Mouse (Mus musculus) spleen, adult 2 months (tissue): ENCODE results near the gene Gpha2. TPM values are rescaled to one million over a fixed set of nuclear protein-coding genes. Genes with fewer than 3 reads are reported as not detected.

ENCODE experiments used
- DNase-seq, 2 experiments: peaks; one replicate each; pipeline versions ENCODE4 v3.0.0 to v3.0.0-alpha.2; 2012 to 2021; ENCODE audit warnings: low spot score in 2 of 2, low read depth in 1 of 2
- H3K27ac ChIP-seq: fragments of 200-500 bp; 2 replicates; pipeline ENCODE4 v1.5.1; 2012; ENCODE audit warnings: low read length, inconsistent platforms; ENCODE audit not compliant: insufficient read depth
- H3K27me3 ChIP-seq: fragments of 200-500 bp; 2 replicates; pipeline ENCODE4 v1.6.1; 2012; ENCODE audit warnings: mild to moderate bottlenecking, moderate library complexity, low read length, inconsistent platforms; ENCODE audit not compliant: control insufficient read depth, insufficient read depth
- H3K36me3 ChIP-seq: fragments of 200-500 bp; 2 replicates; pipeline ENCODE4 v1.6.1; 2012; ENCODE audit warnings: mild to moderate bottlenecking, low read length, inconsistent platforms; ENCODE audit not compliant: control insufficient read depth, insufficient read depth
- H3K4me1 ChIP-seq: fragments of 200-500 bp; 2 replicates; pipeline ENCODE4 v1.6.1; 2011; ENCODE audit warnings: inconsistent platforms; ENCODE audit not compliant: control insufficient read depth, insufficient read depth, insufficient read length
- H3K4me3 ChIP-seq: fragments of 200-500 bp; 2 replicates; pipeline ENCODE4 v1.5.1; 2011; ENCODE audit warnings: mild to moderate bottlenecking, inconsistent platforms; ENCODE audit not compliant: insufficient read depth, insufficient read length; ENCODE audit errors: extremely low read depth
- CTCF ChIP-seq: fragments of 200-500 bp; IDR thresholded peaks from 2 replicates; pipeline ENCODE4 v1.5.1; 2011; ENCODE audit warnings: mild to moderate bottlenecking, inconsistent platforms; ENCODE audit not compliant: insufficient read depth, insufficient read length, insufficient replicate concordance; ENCODE audit errors: extremely low read depth
- POLR2A ChIP-seq: fragments of 200-500 bp; IDR thresholded peaks from 2 replicates; pipeline ENCODE4 v1.6.1; 2011; ENCODE audit warnings: low read depth, low read length, inconsistent platforms
- WGBS: fragments of 180-500 bp; shearing (Covaris S2); methylation state at CpG from one replicate; pipeline ENCODE4 v1.1.7; 2018; 5-methylcytosine and 5-hydroxymethylcytosine counted together
- polyA plus RNA-seq: library from polyadenylated mRNA; depleted of rRNA; stranded (reverse); fragments of >200 nt; gene quantifications from 2 replicates; pipeline ENCODE4 v1.2.3, GENCODE M21; 2012; rRNA removed

The Gpha2 gene
- polyA plus RNA-seq, 1 experiment, result 0.57 TPM

DNA sequence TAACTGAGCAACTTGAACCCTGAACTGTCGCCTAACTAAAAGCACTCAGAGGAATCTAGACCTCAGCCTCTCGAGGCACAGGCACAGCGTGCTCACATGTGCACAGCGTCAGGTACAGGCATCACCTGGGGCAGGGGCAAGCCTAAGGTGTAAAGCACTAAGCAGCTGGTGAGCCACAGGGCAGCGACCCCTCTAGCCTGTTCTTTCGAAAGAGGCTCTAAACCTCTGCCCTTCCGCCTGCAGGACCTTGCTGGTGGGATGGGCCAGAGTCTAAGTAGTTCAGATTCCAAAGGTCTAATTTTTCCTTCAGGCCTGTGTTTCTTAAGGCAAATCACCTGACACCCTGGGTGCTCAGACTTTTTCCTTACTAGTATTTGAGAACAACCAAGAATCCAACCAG, 45.9 kb downstream of the Gpha2 start:
- Histone ChIP-seq H3K4me1 (peaks cover 20% of the 10 kb centered on the region; the same call in 1 of the 2 replicates), H3K4me3 (no peak overlapping the region), H3K36me3 (no peaks in the 10 kb centered on the region), H3K27me3 (no peaks in the 10 kb centered on the region), H3K27ac (no peak overlapping the region)
- 89% methylated on average over 7 of the region's 7 CpGs for WGBS
- TF ChIP-seq CTCF (no peak), POLR2A (no peak)
- no peak for DNase-seq

DNA sequence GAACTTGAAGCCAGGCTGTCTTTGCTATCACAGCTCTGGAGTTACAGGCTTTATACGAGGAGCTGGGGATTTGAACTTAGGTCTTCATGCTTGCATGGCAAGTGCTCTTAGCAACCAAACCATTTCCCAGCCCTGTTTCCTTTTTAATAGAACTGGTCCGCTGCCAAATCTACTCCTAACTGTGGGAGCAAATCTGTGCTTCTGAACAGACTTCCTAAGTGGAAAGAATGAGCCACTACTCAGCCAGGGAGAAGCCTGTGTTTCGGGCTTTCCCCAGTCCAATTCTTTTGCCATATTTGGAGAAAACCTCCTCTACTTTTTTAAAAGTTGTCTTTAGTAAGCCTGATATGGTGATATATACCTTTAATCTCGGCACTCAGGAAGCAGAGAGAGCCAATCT, 46.6 kb downstream of the Gpha2 start:
- Histone ChIP-seq H3K4me3 (no peak overlapping the region), H3K27ac (no peak overlapping the region), H3K4me1 (peaks cover 20% of the 10 kb centered on the region; the same call in 1 of the 2 replicates), H3K36me3 (no peaks in the 10 kb centered on the region), H3K27me3 (no peaks in the 10 kb centered on the region)
- WGBS, result 83% methylated on average over 4 of the region's 4 CpGs
- TF ChIP-seq POLR2A (no peak), CTCF (no peak)
- no peak for DNase-seq

DNA sequence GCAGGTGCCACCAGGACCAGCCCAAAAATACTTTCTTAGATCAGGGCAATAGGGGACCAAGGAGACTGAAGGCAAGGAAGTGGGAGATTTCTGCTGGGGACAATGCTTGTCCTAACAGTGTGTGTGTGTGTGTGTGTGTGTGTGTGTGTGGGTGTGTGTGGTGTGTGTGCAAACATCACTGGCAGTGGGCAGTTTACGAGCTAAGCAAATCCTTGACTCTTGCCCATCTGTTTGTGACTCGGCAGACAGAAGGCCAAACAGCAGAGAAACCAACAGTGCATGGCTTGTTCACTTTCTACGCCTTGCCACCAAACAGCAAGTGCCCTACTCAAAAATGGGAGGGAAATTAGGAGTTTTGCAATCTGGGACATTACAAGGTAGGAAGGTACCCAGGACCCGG, 47.4 kb downstream of the Gpha2 start:
- Histone ChIP-seq H3K4me1 (peaks cover 27% of the 10 kb centered on the region; the same call in 1 of the 2 replicates), H3K36me3 (no peaks in the 10 kb centered on the region), H3K27ac (no peak overlapping the region), H3K4me3 (no peak overlapping the region), H3K27me3 (no peaks in the 10 kb centered on the region)
- 60% methylated on average over 4 of the region's 4 CpGs for WGBS
- no peak for DNase-seq
- TF ChIP-seq POLR2A, result no peak
- no peak for TF ChIP-seq CTCF

DNA sequence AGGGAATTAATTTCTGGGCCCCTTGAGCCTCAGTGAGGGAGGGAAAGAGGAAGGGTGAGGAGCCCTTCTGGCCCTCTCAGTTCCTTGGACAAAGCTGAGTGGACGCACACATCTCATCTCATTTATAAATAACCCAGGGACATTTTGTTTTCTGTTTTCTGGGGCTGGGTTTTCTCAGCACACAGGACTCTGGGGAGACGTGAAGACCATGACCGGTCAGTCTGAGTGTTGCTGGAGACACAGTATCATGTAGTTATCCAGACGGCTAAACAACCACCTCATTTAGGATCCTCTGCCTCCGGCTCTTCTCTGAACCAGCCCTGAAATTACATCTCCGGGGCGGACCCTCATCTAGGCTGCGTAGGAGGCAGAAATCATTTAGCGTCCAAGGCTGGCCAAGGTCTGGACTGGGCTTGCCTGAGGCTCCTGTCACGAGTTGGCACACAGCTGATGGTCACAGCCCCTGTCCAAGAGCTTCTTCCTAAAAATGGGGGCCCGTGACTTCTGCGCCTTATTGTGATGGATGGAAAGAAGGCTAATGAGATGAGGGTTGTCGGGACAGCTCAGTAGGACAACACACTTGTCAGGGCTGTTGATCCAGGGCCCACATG, 47.9 kb downstream of the Gpha2 start:
- 89% methylated on average over 13 of the region's 13 CpGs for WGBS
- TF ChIP-seq CTCF, result no peak
- no peak for TF ChIP-seq POLR2A
- no peaks in the 10 kb centered on the region for H3K27me3 ChIP-seq
- DNase-seq, result no peak
- H3K4me1 ChIP-seq, result peaks cover 32% of the 10 kb centered on the region; the same call in 1 of the 2 replicates
- H3K27ac ChIP-seq, result 0 out of 2 replicates have a peak overlapping the region, but pooled peaks have one; percentile 21
- no peak overlapping the region for H3K4me3 ChIP-seq
- no peaks in the 10 kb centered on the region for H3K36me3 ChIP-seq

DNA sequence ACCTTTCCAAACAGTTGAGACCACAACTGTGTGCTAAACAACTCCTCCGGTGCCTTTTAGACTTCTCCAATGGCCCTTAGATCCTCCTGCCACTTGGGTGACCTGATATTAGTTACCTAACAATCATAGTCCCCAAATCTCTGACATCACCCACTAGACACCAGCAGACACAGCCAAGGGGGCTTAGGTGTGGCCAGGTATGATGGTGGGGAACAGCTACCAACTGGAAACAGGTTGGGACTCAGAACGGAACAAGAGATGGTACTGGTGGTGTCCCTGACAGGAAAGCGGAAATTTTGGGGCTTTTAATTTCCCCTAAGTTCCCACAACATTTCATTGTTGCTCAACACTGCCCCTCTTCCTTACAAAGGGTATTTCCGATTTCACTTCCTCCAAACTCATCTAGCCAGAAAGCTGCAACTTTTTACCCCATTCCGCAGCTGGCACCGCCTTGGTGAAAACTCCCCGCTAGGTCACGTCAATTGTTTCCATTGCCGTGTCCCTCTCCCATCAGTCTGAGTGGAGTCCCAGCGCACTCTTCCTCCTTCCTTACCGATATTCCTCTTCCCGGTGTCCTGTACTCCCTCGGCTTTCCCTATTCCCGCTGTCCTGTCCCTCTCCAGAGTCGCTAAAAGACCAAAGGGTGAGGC, 49.7 kb downstream of the Gpha2 start:
- H3K4me1 ChIP-seq, result peaks cover 34% of the 10 kb centered on the region; the same call in 1 of the 2 replicates
- 2% methylated on average over 15 of the region's 15 CpGs for WGBS
- H3K27me3 ChIP-seq, result no peaks in the 10 kb centered on the region
- peak overlapping the region; percentile 55 for H3K4me3 ChIP-seq
- no peaks in the 10 kb centered on the region for H3K36me3 ChIP-seq
- DNase-seq, result peak; percentile 66 to 85
- TF ChIP-seq CTCF, result no peak
- TF ChIP-seq POLR2A, result no peak; the same call in 1 of the 2 replicates
- peak overlapping the region; percentile 99 for H3K27ac ChIP-seq

DNA sequence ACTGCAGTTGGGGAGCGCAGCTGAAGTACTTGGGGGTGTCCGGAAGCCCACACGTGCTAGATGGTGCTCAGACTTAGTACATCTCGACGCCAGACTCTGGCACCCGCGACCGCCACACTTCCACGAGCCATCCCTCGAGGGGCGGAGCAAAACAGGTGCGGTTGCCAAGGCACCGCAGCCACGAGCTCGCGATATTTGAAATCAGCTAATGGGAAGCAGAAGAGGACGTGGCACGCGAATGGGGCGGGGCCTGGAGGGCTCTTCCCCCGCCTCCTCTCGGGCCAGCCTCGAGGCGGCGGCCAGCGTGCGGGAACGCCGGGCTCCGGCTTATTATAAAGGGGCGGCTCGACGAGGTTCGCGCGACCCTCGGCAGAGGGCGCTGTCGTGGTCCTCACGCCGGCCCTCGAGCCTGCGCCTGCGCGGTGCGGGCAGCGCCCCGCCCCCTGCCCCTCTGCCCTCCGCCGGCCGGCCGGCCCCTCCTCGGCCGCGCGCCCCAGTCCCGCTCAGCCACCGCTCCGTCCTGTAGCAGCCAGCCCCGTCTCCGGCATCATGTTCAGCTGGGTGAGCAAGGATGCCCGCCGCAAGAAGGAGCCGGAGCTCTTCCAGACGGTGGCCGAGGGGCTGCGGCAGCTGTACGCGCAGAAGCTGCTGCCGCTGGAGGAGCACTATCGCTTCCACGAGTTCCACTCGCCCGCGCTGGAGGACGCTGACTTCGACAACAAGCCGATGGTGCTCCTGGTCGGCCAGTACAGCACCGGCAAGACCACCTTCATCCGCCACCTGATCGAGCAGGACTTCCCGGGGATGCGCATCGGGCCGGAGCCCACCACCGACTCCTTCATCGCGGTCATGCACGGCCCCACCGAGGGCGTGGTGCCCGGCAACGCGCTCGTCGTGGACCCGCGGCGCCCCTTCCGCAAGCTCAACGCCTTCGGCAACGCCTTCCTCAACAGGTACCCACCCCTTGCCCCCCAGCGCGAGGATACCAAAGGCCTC, 50.5 kb downstream of the Gpha2 start, which contains the start of gene Ehd1:
Gene Ehd1 (plus strand): TSS at position 300 of the 996 bp plus-strand sequence.
- peaks cover 5% of the 10 kb centered on the region for H3K36me3 ChIP-seq
- no peaks in the 10 kb centered on the region for H3K27me3 ChIP-seq
- peaks cover 34% of the 10 kb centered on the region; the same call in 1 of the 2 replicates for H3K4me1 ChIP-seq
- H3K27ac ChIP-seq, result peak within 1 kb of the TSS; percentile 99
- peak within 1 kb of the TSS; percentile 75 for H3K4me3 ChIP-seq
- TF ChIP-seq POLR2A, result peak; percentile 47
- TF ChIP-seq CTCF, result peak; percentile 67
- WGBS, result under 1% methylated on average over 105 of the region's 106 CpGs
- DNase-seq, result peak; percentile 96

Other genes with a start within 250 kb of the Gpha2 start
- not detected in 2 replicates for gene Slc22a20, start 240.2 kb upstream of the Gpha2 start, polyA plus RNA-seq
- 50.8 and 53.0 TPM in 2 replicates for gene Capn1, start 210.5 kb upstream of the Gpha2 start, polyA plus RNA-seq
- 108 and 124 TPM in 2 replicates for gene Syvn1, start 179.8 kb upstream of the Gpha2 start, polyA plus RNA-seq
- gene Mrpl49, start 168.6 kb upstream of the Gpha2 start, polyA plus RNA-seq, result 11.0 TPM in 2 replicates
- 1,884 and 3,019 TPM in 2 replicates for gene Fau, start 168.5 kb upstream of the Gpha2 start, polyA plus RNA-seq
- gene Znhit2, start 165.2 kb upstream of the Gpha2 start, polyA plus RNA-seq, result 38.5 and 61.3 TPM in 2 replicates
- 14.0 and 23.4 TPM in 2 replicates for gene Tm7sf2, start 158.0 kb upstream of the Gpha2 start, polyA plus RNA-seq
- 72.9 and 85.0 TPM in 2 replicates for gene Vps51, start 149.1 kb upstream of the Gpha2 start, polyA plus RNA-seq
- 0.34 TPM in 1 of 2 replicates, not detected in the other for gene Tmem262, start 146.3 kb upstream of the Gpha2 start, polyA plus RNA-seq
- gene Gm28374, start 144.1 kb upstream of the Gpha2 start, polyA plus RNA-seq, result 0.46 TPM in 1 of 2 replicates, not detected in the other
- 66.9 and 85.9 TPM in 2 replicates for gene Zfpl1, start 141.4 kb upstream of the Gpha2 start, polyA plus RNA-seq
- gene Cdca5, start 141.4 kb upstream of the Gpha2 start, polyA plus RNA-seq, result 3.6 and 4.4 TPM in 2 replicates
- gene AC131692.1, start 132.0 kb upstream of the Gpha2 start, polyA plus RNA-seq, result 0.19 TPM in 1 of 2 replicates, not detected in the other
- 0.49 and 0.60 TPM in 2 replicates for gene Naaladl1, start 120.6 kb upstream of the Gpha2 start, polyA plus RNA-seq
- gene Sac3d1, start 107.7 kb upstream of the Gpha2 start, polyA plus RNA-seq, result 30.4 and 46.7 TPM in 2 replicates
- gene Snx15, start 98.1 kb upstream of the Gpha2 start, polyA plus RNA-seq, result 42.7 and 50.9 TPM in 2 replicates
- gene Batf2, start 85.4 kb upstream of the Gpha2 start, polyA plus RNA-seq, result 8.0 and 10.8 TPM in 2 replicates
- 51.8 and 64.8 TPM in 2 replicates for gene Arl2, start 84.8 kb upstream of the Gpha2 start, polyA plus RNA-seq
- 0.15 and 0.30 TPM in 2 replicates for gene Majin, start 42.0 kb upstream of the Gpha2 start, polyA plus RNA-seq
- 36.9 and 56.1 TPM in 2 replicates for gene Ppp2r5b, start 9.5 kb downstream of the Gpha2 start, polyA plus RNA-seq
- gene Atg2a, start 15.3 kb downstream of the Gpha2 start, polyA plus RNA-seq, result 47.4 and 57.5 TPM in 2 replicates
- 285 and 377 TPM in 2 replicates for gene Ehd1, start 50.3 kb downstream of the Gpha2 start, polyA plus RNA-seq
- gene Cdc42bpg, start 80.1 kb downstream of the Gpha2 start, polyA plus RNA-seq, result 7.7 and 8.9 TPM in 2 replicates
- gene Men1, start 108.6 kb downstream of the Gpha2 start, polyA plus RNA-seq, result 54.2 and 57.2 TPM in 2 replicates
- gene Map4k2, start 114.8 kb downstream of the Gpha2 start, polyA plus RNA-seq, result 487 and 792 TPM in 2 replicates
- gene Sf1, start 137.3 kb downstream of the Gpha2 start, polyA plus RNA-seq, result 177 and 239 TPM in 2 replicates
- 7.3 and 8.1 TPM in 2 replicates for gene Pygm, start 158.0 kb downstream of the Gpha2 start, polyA plus RNA-seq
- gene Rasgrp2, start 173.0 kb downstream of the Gpha2 start, polyA plus RNA-seq, result 681 and 703 TPM in 2 replicates
- gene Nrxn2, start 192.4 kb downstream of the Gpha2 start, polyA plus RNA-seq, result 2.2 and 2.9 TPM in 2 replicates